Mouse (Mus musculus) bone marrow macrophage, adult 2 months (primary cell): Measurements from ENCODE around the gene Ctnnd1. TPM values are rescaled to one million over a fixed set of nuclear protein-coding genes. Genes with fewer than 3 reads are reported as not detected.

Experiments used
- H3K27ac ChIP-seq: 2 replicates; pipeline ENCODE4 v1.5.1; 2012; ENCODE audit warnings: low read depth, low read length; ENCODE audit not compliant: insufficient read depth
- H3K4me1 ChIP-seq: 2 replicates; pipeline ENCODE4 v1.6.1; 2012; ENCODE audit warnings: low read length; ENCODE audit not compliant: control insufficient read depth, insufficient read depth
- H3K4me3 ChIP-seq: 2 replicates; pipeline ENCODE4 v1.5.1; 2012; ENCODE audit warnings: mild to moderate bottlenecking, low read length, moderate library complexity; ENCODE audit not compliant: insufficient read depth
- CTCF ChIP-seq: IDR thresholded peaks from 2 replicates; pipeline ENCODE4 v1.5.1; 2012; ENCODE audit warnings: low read depth, mild to moderate bottlenecking, low read length, moderate library complexity
- POLR2A ChIP-seq: IDR thresholded peaks from 2 replicates; pipeline ENCODE4 v1.6.1; 2012; ENCODE audit warnings: mild to moderate bottlenecking, low read depth, low read length, borderline replicate concordance
- polyA plus RNA-seq: library from polyadenylated mRNA; stranded (reverse); fragments of >200 nt; gene quantifications from 2 replicates; pipeline ENCODE4 v1.2.4, GENCODE M21; 2012; ENCODE audit not compliant: missing spikeins, insufficient read depth, insufficient read length

The Ctnnd1 gene
- polyA plus RNA-seq, 1 experiment = 110 TPM

DNA sequence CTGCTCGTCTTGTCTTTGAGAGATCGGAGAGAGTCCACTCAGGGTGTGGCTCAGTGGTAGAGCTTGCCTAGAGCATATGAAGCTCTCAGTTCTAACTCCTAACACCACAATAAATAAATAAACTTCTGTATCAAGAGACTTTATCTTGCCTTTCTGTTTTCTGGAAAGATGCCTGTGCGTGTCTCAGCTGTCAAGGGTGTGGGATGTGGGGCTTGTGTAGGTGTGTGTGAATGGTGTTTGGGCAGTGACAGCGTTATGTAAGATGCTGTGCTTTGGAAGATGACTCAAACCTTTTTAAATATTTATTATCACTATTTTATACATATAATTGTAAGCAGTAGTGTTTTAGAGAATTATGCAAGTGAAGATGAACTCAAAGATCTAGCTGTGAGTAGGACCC, 76.4 kb downstream of the Ctnnd1 start:
- H3K4me3 ChIP-seq = no peak overlapping the region
- H3K4me1 ChIP-seq = no peaks in the 10 kb centered on the region
- no peak for TF ChIP-seq CTCF
- no peak for TF ChIP-seq POLR2A
- H3K27ac ChIP-seq = no peak overlapping the region

DNA sequence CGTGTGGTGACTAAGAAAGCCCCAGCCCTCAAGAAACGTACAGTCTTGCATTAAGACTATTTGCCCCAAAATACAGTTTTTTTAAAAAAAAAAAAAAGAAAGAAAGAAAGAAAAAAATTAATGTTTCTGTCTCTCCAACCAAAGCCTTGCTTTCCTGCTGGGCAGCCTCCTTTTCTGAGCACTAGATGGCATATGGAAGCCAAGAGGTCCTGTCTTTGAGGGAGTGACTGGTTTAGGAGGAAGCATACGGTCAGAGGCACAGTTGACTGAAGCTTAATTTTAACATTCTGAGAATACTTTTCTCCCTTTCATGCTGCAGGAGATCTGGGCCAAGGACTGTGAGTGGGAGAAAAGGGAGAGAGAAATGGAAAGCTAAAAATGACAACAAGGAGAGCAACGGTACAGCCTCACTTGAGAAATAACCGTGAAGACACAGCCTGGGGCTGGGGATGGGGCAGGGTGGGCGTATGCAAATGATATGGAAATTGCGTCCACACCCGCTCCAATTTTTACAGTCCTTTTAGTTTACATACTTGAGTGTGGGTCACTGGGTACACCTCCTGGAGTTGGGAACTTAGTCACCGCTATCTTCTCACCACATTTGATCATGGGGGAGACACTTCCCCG, 93.6 kb downstream of the Ctnnd1 start:
- Histone ChIP-seq H3K4me1 (peaks cover 32% of the 10 kb centered on the region), H3K4me3 (no peak overlapping the region), H3K27ac (no peak overlapping the region)
- no peak for TF ChIP-seq POLR2A
- TF ChIP-seq CTCF = no peak

DNA sequence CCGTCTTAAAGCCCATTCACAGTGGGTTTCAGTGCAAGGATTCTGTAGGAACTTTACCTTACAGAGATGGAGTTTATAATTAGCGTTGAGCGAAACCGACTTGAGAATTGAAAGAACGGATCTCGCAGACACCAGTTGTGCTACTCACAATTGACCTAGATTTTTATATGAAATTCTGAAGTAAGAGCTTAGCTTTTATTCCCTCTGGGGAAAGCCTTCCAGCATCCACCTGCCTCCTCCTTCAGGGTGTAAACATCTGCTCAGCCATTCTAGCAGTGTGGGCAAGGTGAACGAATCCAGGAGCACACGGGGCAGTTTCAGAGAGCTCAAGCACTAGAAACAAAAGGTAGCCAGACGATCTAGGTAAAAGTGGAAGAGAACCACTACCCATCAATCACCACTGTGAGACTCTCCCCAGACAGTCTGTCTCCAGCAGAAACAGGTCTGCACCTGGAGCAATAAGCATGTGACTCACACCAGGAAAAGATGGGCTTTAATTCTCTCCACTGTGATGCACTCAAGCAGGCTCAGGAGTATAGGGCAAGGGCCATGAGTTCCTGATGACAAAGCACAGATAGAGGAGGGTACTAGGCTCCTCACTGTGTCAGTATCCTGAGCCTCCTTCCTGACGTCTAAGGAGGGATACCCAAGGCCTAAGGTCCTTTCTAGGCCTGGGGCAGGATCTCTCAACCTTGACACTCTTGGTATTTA, 99.0 kb downstream of the Ctnnd1 start:
- no peak for TF ChIP-seq POLR2A
- no peak for TF ChIP-seq CTCF
- Histone ChIP-seq H3K4me1 (peaks cover 24% of the 10 kb centered on the region), H3K4me3 (no peak overlapping the region), H3K27ac (no peak overlapping the region)

Other genes with a start within 250 kb of the Ctnnd1 start
- 23.2 and 29.1 TPM in 2 replicates for gene Calcrl, start 225.4 kb downstream of the Ctnnd1 start, polyA plus RNA-seq
- gene Tfpi, start 174.0 kb downstream of the Ctnnd1 start, polyA plus RNA-seq = 21.5 and 25.5 TPM in 2 replicates
- gene Btbd18, start 8.3 kb upstream of the Ctnnd1 start, polyA plus RNA-seq = not detected in 2 replicates
- gene Selenoh, start 20.0 kb upstream of the Ctnnd1 start, polyA plus RNA-seq = 24.2 and 24.5 TPM in 2 replicates
- gene Gm28635, start 27.3 kb upstream of the Ctnnd1 start, polyA plus RNA-seq = not detected in 2 replicates
- 20.4 and 22.9 TPM in 2 replicates for gene Med19, start 27.6 kb upstream of the Ctnnd1 start, polyA plus RNA-seq
- gene Tmx2, start 28.4 kb upstream of the Ctnnd1 start, polyA plus RNA-seq = 41.4 TPM in 2 replicates
- 27.5 and 29.2 TPM in 2 replicates for gene Zdhhc5, start 64.4 kb upstream of the Ctnnd1 start, polyA plus RNA-seq
- 16.4 and 16.6 TPM in 2 replicates for gene Clp1, start 76.6 kb upstream of the Ctnnd1 start, polyA plus RNA-seq
- 0.70 and 0.92 TPM in 2 replicates for gene Ypel4, start 83.3 kb upstream of the Ctnnd1 start, polyA plus RNA-seq
- not detected in 2 replicates for gene Gm19426, start 92.9 kb upstream of the Ctnnd1 start, polyA plus RNA-seq
- gene Serping1, start 124.7 kb upstream of the Ctnnd1 start, polyA plus RNA-seq = 0.83 TPM in 1 of 2 replicates, not detected in the other
- 107 and 110 TPM in 2 replicates for gene Ube2l6, start 148.1 kb upstream of the Ctnnd1 start, polyA plus RNA-seq
- not detected in 2 replicates for gene Smtnl1, start 171.9 kb upstream of the Ctnnd1 start, polyA plus RNA-seq
- 20.7 TPM in 2 replicates for gene Timm10, start 176.2 kb upstream of the Ctnnd1 start, polyA plus RNA-seq
- not detected in 2 replicates for gene Slc43a1, start 188.1 kb upstream of the Ctnnd1 start, polyA plus RNA-seq
- gene Rtn4rl2, start 235.9 kb upstream of the Ctnnd1 start, polyA plus RNA-seq = not detected in 2 replicates